Mouse (Mus musculus) T-helper 1 cell (primary cell): ENCODE data around the gene Sema4c.

Experiments
- in situ Hi-C: fragments of 300-600 bp; cut with MboI, MseI; formaldehyde crosslinking; loops from one replicate; pipeline ENCODE4 v1.15.1; 2025; ENCODE audit warnings: high pct_unique_total_duplicates

Sema4c gene

DNA sequence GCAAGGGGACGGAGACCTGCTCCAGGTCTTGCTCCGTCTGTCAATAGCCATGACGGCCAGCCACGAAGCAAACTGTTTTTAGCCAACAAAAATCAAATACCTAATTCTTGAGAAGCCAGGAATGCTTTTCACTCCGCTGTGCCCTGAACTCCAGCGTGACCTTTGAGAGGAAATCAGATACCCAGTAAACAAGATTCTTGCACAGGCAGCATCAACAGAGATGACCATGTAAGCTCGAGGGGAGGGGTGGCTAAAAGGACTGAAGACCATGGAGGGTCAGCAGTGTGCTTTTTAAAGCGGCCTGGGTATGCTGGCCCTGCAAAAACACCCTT is 21.8 kb downstream of the Sema4c start:
- in situ Hi-C loops = no loop called here

DNA sequence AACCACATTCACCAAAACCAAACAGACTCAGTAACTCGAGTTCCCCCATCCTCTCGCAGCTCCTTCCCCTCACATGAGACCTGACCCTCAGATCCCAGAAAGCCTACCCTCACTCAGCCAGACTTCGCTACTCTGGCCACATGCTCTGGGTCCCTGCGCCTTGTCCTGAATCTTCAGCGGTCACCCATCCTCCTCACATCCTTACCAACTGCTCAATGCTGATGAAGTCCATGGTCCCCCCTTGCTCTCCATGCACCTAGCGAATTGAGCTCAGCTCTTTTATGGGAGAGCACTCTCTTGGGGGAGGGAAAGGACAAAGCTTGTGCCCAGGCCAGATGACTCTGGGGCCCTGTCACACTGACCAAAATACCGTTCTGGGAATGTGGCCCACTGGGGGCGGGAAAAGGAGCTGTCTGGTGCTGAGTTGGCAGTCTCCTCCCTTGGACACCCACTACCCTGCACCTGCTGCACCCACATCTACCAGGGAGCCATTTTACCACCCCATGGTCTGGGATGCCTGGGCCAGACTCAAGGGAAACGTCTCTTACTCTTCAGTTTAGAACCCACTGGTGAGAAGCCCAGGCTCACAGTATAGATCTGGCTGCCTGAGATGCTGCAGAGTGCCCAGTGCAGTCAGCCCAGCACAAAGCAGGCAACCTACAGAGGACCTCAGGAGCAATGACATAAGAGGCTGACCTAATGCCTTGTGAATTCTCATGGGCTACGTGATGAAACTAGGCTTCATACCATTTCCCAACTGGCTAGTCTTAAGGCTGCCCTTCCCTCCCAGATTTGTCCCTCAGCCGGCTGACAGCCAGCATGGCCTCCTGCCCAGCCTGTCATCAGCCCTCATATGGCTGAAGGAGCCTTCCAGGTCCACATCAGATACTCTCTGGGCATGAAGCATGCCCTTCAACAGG is 22.4 kb downstream of the Sema4c start:
- in situ Hi-C loops = no loop called here

DNA sequence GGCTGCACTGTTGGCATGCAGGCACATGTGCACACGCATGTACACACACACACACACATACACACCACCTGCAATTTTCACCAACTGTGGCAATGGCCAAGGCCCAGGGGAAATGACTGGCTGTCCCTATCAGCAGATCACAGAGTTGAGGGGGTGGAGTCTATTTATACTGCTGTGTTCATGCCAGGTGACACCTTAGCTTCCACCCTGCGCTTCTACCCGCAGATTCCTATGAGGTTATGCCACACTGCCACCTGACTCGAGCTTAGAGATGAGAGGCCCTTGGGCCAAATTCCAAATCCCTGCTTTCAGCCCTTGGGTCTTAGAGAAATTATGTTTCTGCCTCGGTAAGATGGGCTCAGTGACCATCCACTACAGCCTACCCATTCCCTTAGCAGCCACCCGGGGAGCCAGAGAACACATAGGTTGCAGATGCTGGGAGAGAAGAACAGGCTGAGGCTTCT is 23.5 kb downstream of the Sema4c start:
- in situ Hi-C loops = no loop called here

DNA sequence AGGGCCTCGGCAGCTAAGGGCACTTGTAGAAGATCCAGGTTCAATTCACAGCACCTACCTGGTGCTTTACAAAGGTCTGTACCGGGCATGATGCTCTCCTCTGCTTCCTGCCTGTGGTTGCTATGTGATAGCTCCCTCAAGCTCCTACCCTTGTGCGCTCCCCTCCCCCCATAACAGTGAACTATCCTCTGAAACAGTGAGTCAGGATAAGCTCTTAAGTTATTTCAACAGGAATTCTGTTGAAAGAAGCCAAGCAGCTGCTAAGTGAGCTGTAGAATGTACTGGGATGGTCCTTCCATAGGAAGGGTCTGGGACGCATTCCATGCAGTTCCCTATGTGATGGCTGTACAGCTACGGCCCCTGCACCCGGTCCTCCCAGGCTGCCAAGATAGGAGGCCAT is 24.6 kb downstream of the Sema4c start:
- in situ Hi-C loops = no loop called here

DNA sequence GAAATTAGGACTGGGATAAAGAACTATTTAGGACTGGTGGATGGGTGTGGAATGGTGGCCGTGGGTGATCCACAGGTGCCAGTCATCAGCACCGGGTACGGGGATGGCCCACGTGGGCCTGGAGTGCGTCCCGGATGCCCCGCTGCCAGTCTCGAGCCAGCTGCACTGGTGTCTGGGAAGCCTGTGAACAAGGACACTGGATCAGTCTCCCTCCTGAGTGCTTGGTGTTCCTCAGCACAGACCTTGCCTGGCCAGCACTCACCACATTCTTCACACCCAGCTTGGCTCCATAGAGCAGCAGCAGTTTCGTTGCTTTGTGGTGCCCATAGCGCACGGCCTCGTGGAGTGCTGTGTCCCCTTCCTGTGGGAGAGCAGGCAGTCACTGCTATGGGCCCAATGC is 26.7 kb downstream of the Sema4c start:
- in situ Hi-C loops = no loop called here

DNA sequence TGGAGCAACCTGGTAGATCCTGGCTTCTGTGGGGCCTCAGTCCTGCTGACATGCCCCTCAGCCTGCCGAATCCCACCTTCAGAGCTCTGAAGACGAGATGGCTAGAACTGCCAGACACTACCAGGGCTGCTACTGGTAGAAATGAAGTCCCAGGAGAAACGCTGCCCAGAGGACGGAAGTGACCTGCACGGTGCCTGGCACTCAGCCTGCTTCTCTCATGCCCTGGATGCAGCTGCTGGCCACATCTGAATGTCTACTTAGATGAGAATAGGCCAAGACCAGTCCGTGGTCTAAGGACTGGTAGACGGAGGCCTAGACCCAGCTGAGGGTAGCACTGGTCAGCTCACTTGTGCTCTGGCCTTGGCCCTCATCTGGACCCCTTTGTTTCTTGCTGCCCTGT is 27.2 kb downstream of the Sema4c start:
- in situ Hi-C loops = no loop called here

DNA sequence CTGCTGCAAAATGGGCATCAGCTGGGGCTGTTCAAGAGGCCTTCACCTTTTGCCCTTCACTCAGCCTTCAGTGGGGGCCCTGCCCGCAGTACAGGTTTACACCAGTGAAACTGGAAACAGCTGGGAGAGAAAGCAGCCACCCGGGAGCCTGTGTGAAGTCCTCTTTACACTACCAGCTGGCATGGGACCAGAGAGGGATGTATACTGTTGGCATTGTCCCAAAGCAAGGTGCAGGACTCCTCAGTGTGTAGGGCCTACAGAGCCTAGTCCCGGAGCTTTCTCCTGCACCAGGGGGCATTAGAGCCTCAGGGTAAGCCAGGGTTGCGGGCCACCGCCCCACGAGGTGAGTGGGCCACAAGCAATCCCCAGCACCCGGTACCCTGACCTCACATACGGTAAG is 27.7 kb downstream of the Sema4c start:
- in situ Hi-C loops = no loop called here

DNA sequence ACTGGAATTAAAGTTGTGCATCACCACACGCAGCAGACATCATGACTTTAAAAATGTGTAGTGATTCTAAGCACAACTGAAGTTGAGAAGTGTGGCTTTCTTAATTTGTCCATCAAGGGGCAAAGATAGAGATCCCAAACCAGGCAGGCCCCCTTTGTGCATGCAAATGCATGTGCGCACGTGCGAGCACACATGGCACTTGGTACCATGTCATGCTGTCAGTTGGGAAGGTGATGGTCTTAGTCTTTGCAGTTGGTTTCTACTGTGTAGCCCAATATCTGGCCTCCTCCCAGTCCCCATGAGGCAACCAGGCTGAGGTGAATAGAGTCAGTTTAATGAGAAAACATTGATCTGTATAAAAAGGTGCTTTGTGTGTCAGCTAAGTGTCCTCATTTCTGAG is 28.3 kb downstream of the Sema4c start:
- in situ Hi-C loops = no loop called here

DNA sequence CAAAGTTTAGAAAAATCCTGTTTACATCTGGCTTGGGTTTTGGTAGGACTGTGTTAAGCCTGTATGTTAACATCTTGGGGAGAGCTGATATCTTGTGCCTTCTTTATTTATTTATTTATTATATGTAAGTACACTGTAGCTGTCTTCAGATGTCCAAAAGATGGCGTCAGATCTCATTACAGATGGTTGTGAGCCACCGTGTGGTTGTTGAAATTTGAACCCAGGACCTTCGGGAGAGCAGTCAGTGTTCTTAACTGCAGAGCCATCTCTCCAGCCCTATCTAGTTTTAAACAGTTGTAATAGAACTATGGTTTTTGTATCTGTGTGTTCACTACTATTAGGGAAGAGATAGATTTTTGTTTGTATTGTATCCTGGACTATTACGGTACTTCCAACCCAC is 28.9 kb downstream of the Sema4c start:
- in situ Hi-C loops = no loop called here

DNA sequence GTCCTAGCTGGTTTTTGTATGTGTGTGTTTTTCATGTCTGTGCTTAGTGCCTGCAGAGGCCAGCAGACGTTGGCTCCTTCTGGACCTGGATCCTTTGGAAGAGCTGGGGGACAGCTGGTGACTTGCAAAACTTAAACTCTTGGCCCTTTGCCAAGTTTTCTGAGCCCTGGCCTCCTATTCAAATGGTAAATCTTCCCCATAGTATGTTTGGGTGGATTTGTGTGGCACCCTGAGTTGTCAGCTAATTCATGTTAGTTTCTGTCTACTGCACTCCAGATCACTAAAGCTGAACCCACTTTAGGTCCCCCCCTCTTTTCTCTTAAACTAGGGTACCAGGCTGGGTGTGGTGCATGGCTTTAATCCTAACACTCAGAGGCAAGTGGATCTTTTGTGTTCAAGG is 29.8 kb downstream of the Sema4c start:
- in situ Hi-C loops = no loop called here

DNA sequence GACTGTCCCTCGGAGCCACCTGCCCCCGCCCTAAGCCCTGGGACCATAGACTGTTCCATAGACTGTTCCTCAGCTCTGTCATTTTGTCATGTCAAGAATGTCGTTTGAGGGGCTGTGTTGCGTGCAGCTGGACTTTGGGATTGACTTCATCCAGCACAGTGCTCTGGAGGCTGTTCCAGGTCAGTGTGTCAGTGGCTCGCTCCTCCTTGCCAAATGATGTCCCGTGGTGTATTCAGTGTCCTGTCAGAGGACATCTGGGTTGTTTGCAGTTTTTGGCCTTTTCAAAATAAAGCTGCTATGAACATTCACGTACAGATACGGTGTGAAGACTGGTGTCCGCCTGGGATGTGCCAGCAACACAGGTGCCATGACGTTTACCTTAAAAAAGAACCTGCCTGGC is 31.2 kb downstream of the Sema4c start:
- in situ Hi-C loops = no loop called here

DNA sequence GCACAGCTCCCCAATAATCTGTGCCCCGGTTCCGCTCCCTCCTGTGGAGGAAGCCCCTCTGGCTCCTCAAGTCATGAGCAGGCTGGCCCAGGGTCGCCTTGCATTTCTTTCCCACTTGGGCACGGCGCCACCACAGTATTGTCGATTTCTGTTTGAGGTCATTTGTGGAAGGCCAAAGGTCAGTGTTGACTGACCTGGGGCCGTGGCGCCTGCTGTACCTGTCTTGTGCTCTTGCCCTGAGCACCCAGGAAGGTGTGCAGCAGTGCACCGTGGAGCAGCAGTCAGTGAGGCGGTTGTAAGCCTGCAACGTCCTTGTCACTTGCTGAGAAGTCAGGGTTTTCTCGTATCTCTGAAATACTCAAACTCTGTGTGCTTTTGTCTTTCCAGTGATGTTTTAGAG is 32.4 kb downstream of the Sema4c start:
- in situ Hi-C loops = no loop called here

DNA sequence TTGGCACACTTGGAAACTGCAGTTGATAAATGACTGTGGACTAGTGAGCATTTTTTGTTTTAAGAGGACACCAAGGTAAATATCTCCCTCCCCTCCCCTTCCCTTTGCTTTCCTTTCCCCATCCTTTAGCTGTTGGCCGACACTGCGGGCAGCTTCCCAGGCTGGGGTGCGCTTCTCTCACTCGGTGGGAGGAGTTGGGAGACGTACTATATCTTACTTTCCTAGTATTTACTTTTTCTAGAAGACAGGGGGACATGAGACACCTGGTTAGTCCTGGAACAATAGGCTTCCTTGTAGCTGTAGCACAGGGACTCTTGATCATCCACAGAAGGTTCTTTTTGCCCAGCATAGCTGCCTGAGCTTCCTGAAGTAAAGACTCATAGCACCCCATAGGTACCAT is 34.1 kb downstream of the Sema4c start:
- in situ Hi-C loops = no loop called here

DNA sequence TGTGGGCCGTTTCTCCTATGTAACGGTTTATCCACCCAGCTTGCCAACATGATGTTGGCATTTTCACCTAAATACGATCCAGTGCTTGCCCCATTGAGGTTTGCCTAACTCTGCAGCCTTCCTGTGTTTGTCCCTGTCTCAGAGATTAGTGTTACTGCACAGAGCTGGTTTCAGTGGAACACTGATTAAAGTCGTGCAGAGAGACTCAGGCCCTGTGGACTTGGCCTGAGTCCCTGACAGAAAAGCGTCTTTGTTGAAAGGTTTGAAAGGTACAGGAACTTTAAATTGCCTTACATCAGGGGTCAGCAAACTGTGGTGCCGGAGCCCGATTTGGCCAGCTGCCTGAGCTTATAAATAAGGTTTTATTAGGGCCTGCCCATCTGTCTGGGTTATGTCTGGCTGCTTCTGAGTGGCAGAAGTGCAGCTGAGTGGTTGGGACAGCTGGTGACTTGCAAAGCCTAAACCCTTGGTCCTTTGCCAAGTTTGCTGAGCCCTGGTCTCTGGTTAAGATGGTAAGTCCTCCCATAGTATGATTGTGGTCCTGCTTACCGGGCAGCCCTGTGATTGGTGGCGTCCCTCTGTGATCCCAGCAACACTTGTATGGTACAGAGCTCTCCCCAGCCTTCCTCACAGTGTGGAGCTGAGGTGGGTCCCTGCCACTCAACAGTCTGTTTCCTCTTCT is 34.7 kb downstream of the Sema4c start:
- in situ Hi-C loops = no loop called here

DNA sequence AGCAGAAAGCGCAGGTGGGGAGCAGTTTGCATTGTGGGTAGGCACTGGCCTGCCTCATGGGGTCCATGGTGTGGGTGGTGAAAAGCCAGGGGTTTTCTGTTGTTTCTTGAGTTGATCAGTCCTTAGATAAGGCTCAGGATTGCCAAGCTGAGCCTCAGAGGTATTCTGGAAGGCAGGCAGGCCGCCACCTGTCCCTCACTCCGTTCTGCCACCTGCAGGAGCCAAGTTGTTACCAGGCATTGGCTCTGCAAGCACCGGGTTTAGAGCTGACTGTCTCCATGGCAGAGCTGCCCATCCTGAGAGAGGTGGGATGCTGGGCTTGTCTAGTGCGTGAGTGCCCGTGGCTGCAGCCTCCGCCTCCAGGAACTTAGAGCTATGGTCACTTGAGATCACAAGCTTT is 35.9 kb downstream of the Sema4c start:
- in situ Hi-C loops = no loop called here

DNA sequence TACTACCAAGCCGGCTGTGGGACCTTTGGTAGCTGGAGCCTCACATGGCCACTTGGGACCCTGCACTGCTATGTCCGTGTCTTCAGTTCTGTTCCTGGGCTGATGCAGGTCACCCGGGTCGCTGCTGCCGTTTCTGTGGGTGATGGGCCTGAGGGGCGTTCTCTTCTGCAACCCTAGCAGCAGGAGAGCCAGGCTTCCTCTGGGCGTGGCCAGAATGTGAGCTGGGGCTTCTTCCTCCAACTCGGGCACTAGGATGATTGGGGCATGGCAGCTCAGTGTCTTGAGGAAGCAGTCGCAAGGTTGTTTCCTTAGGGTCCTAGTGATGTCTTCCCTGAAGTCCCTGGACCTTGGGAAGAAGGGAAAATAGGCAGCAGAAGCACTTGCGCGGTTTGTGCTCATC is 38.5 kb downstream of the Sema4c start:
- in situ Hi-C loops = no loop called here

DNA sequence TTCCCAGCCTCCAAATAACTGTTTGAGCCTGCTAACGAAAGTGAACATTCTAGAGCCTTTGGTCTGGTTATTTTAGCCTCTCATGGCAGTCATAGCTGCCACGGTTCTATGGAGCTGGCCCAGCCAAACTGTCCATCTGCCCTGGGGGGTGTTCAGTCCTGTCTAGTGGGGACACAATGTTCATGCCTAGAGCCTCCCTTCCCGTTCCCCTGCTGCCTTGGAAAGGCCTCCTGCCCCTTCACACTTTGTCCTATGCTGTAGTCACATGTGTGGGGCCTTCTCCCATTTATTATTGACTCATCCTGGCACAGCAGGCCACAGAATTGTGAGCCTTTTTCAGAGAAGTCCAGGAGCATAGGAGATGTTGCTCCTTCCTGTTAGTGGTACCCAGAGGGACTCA is 39.9 kb downstream of the Sema4c start:
- in situ Hi-C loops = no loop called here

DNA sequence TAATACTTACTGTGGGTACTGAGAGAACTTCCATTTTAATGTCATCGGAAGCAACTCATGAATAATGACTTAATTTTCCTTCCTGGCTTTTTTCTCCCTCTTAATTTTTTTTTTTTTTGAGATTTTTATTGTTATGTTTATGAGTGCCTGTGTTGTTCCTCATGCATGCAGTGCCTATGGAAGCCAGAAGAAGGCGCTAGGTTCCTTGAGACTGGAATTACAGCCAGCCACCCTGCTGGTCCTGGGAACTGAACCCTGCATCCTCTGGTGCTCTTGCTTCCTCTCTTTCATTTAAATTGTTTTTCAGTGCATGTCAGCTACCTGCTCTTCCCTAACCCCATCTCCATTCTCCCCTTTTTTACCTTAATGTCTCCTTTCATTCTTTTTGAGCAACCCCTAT is 44.4 kb downstream of the Sema4c start:
- in situ Hi-C loops = no loop called here

DNA sequence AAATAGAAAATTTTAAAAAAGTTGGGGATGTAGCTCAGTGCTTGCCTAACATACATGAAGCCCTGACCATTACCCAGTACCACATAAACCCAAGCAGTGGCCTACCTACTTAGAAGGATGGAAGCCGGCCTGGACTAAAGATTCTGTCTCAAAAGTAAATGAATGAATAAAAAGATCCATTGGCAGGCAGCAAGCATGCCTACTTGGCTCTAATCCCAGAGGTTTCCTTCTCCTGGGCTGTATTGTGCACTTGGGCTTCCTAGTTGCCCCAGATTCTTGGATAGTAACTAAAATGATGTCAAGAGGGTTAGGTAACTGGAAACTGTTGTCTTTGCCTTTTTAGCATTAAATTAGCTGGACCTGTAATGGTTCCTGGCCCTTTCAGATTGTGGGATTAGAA is 44.8 kb downstream of the Sema4c start:
- in situ Hi-C loops = no loop called here

DNA sequence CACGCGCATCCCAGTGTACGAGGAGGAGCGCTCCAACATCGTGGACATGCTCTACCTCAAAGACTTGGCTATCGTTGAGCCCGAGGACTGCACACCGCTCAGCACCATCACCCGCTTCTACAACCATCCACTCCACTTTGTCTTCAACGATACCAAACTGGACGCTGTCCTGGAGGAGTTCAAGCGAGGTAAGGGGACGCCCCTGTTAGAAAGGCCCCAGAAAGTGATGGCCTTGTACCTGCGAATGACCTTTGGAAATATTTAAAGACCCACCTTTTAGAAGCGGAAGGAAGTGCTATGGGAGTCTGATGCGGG is 45.2 kb downstream of the Sema4c start:
- in situ Hi-C loops = no loop called here

DNA sequence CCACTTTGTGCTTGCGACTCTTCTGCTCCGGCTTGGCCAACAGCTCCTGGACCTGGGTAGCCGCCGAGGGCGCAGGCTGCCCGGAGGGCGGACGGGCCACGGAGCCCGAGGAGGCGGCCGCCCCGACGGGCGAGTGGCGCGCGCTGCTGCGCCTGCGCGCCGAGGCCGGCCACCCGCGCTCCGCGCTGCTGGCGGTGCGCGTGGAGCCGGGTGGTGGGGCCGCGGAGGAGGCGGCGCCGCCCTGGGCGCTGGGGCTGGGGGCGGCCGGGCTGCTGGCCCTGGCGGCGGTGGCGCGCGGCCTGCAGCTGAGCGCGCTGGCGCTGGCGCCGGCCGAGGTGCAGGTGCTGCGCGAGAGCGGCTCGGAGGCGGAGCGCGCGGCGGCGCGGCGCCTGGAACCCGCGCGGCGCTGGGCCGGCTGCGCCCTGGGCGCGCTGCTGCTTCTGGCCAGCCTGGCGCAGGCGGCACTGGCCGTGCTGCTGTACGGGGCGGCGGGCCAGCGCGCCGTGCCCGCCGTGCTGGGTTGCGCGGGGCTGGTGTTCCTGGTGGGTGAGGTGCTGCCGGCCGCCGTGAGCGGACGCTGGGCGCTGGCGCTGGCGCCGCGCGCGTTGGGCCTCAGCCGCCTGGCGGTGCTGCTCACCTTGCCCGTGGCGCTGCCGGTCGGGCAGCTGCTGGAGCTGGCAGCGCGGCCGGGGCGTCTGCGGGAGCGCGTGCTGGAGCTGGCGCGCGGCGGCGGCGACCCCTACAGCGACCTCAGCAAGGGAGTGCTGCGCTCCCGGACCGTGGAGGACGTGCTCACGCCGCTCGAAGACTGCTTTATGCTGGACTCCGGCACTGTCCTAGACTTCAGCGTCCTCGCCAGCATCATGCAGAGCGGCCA is 45.8 kb downstream of the Sema4c start:
- in situ Hi-C loops = no loop called here

DNA sequence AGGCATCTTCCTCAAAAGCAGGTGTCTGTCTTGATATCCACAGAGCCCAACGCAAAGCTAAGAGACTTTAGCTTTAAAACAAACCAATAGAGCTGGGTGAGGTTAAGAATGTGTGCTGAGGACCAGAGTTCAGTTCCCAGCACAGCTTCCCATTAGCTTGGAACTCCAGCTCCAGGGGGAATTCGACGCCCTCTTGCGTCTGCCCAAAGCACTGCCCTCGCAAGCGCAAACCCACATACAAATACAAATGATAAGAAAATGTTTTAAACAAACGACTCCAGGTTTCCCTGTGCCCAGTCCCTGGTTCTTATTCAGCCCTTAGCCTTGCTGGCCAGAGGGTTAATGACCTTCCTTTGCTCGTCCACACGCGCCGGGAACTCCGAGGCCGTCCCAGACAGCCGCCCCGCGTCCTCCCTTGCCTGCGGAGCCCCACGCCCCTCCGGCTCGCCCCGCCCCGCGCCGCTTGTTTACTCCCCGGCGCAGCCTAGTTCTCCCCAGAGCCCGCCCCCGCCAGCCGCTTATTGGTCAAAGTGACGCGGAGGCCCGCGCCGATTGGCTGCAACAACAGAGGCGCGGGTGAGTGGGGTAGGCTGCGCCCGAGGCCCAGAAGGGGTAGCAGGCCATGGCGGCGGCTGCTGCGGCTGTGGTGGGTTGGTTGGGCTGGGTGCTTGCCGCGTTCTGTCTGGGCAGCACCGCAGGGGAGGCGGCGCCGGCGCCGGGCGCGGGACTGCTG is 46.7 kb downstream of the Sema4c start, which contains the start of gene Cnnm3:
TSS of gene Cnnm3 (plus strand) at position 579 of the 733 bp plus-strand sequence.
- in situ Hi-C loops = no loop called here
